Mouse (Mus musculus) G1E (cell line): ENCODE measurements around the gene Pdk3. TPM values are rescaled to one million over a fixed set of nuclear protein-coding genes. Genes with fewer than 3 reads are reported as not detected.

Source experiments
- ATAC-seq: 2 replicates; pipeline ENCODE4 v1.8.0; 2016; ENCODE audit warnings: mild to moderate bottlenecking; ENCODE audit not compliant: insufficient number of reproducible peaks, poor library complexity, low FRiP score, severe bottlenecking; ENCODE audit errors: extremely low read depth
- DNase-seq: peaks from one replicate; pipeline ENCODE4 v3.0.0; 2012; ENCODE audit warnings: low spot score
- H3K27me3 ChIP-seq: 2 replicates; pipeline ENCODE4 v1.6.1; 2012; ENCODE audit warnings: mild to moderate bottlenecking, low read length, inconsistent platforms; ENCODE audit not compliant: insufficient read depth
- H3K36me3 ChIP-seq: replicated peaks from 2 replicates; pipeline ENCODE3; 2012; ENCODE audit warnings: mild to moderate bottlenecking, inconsistent platforms
- H3K4me1 ChIP-seq: 2 replicates; pipeline ENCODE4 v1.6.1; 2012; ENCODE audit warnings: low read depth, low read length, inconsistent platforms, mixed read lengths; ENCODE audit not compliant: insufficient read depth
- H3K4me3 ChIP-seq: 2 replicates; pipeline ENCODE4 v1.5.1; 2012; ENCODE audit warnings: low read depth, mild to moderate bottlenecking, inconsistent platforms, low read length, moderate library complexity, mixed read lengths
- H3K9me3 ChIP-seq: replicated peaks from 2 replicates; pipeline ENCODE4 v1.6.1; 2012; ENCODE audit warnings: inconsistent platforms
- CTCF ChIP-seq: IDR thresholded peaks from 2 replicates; pipeline ENCODE4 v1.5.1; 2012; ENCODE audit warnings: low read depth, low read length, inconsistent platforms, mixed read lengths
- GATA1 ChIP-seq: IDR thresholded peaks from 2 replicates; pipeline ENCODE4 v1.6.1; 2012; ENCODE audit warnings: borderline replicate concordance, low read length, inconsistent platforms, mixed read lengths
- GATA2 ChIP-seq: IDR thresholded peaks from 2 replicates; pipeline ENCODE4 v1.6.1; 2012; ENCODE audit warnings: low read depth, low read length, inconsistent platforms, borderline replicate concordance
- POLR2AphosphoS5 ChIP-seq: IDR thresholded peaks from 2 replicates; pipeline ENCODE4 v1.6.1; 2012; ENCODE audit warnings: low read depth, low read length, inconsistent platforms; ENCODE audit not compliant: insufficient replicate concordance
- TAL1 ChIP-seq: conservative IDR thresholded peaks from 2 replicates; pipeline ENCODE4 v1.6.1; 2012; ENCODE audit warnings: low read depth, low read length, inconsistent platforms, mixed read lengths
- polyA plus RNA-seq: library from polyadenylated mRNA; stranded (reverse); fragments of >175 nt; gene quantifications from 2 replicates; pipeline ENCODE4 v1.2.3, GENCODE M21; 2012
- total RNA-seq, 2 experiments: library from RNA; stranded (forward) in 1 of 2; stranded (reverse) in 1 of 2; fragments of 200-1000 nt in 1 of 2; fragments of >200 nt in 1 of 2; fragmentation: Nextera tagmentation in 1 of 2; gene quantifications; 2 replicates each; pipeline ENCODE4 v1.2.3; 2014 to 2017

Gene Pdk3
- total and polyA plus RNA-seq, 3 experiments, result 22.8 to 106 (median 90.0) TPM

GRCm38 (mm10) chrX:93832337-93832884 lies 410 bp upstream of the Pdk3 start:
- H3K36me3 ChIP-seq, result peaks cover 2% of the 10 kb centered on the region
- no peaks in the 10 kb centered on the region for H3K9me3 ChIP-seq
- DNase-seq, result no peak
- H3K27me3 ChIP-seq, result no peaks in the 10 kb centered on the region
- no peak for ATAC-seq
- peak overlapping the region; percentile 77 for H3K4me3 ChIP-seq
- peaks cover 6% of the 10 kb centered on the region for H3K4me1 ChIP-seq
- no peak for TF ChIP-seq GATA1
- no peak for TF ChIP-seq POLR2AphosphoS5
- no peak for TF ChIP-seq GATA2
- no peak for TF ChIP-seq TAL1
- TF ChIP-seq CTCF, result no peak

GRCm38 (mm10) chrX:93825787-93826186 lies 6.2 kb downstream of the Pdk3 start:
- no peak overlapping the region for H3K4me3 ChIP-seq
- no peaks in the 10 kb centered on the region for H3K27me3 ChIP-seq
- no peaks in the 10 kb centered on the region for H3K9me3 ChIP-seq
- peaks cover 32% of the 10 kb centered on the region for H3K36me3 ChIP-seq
- DNase-seq (no peak), ATAC-seq (no peak)
- TF ChIP-seq GATA1 (no peak), TAL1 (no peak), CTCF (no peak), GATA2 (no peak), POLR2AphosphoS5 (no peak)
- peaks cover 3% of the 10 kb centered on the region; the same call in 1 of the 2 replicates for H3K4me1 ChIP-seq

GRCm38 (mm10) chrX:93808040-93808439 lies 24.0 kb downstream of the Pdk3 start:
- no peak for TF ChIP-seq CTCF
- TF ChIP-seq GATA2, result no peak
- TF ChIP-seq TAL1, result no peak
- no peak for TF ChIP-seq POLR2AphosphoS5
- TF ChIP-seq GATA1, result no peak
- Histone ChIP-seq H3K4me1 (no peaks in the 10 kb centered on the region), H3K36me3 (peaks cover 53% of the 10 kb centered on the region), H3K9me3 (no peaks in the 10 kb centered on the region), H3K4me3 (no peak overlapping the region), H3K27me3 (no peaks in the 10 kb centered on the region)
- DNase-seq, result no peak
- no peak for ATAC-seq

DNA sequence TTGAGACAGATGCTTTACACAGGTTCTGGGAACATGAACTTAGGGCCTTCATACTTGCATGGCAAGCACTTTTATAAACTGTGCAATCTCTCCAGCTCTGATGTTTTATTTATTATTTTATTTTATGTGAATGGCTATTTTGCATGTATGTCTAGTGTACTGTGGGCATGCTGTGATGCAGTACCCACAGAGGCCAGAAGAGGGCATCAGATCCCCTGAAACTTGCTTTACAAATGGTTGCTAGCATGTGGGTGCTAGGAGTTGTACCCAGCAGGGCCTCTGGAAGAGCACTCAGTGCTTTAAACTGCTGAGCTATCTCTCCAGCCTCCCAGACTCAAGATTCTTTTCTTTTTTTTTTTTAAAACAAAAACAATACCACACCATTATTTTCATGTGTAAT lies 38.8 kb downstream of the Pdk3 start:
- Histone ChIP-seq H3K36me3 (peaks cover 31% of the 10 kb centered on the region), H3K4me1 (peaks cover 3% of the 10 kb centered on the region; the same call in 1 of the 2 replicates), H3K9me3 (no peaks in the 10 kb centered on the region), H3K4me3 (no peak overlapping the region), H3K27me3 (no peaks in the 10 kb centered on the region)
- ATAC-seq (no peak), DNase-seq (no peak)
- TF ChIP-seq CTCF (peak; percentile 42), GATA2 (no peak), POLR2AphosphoS5 (no peak)

DNA sequence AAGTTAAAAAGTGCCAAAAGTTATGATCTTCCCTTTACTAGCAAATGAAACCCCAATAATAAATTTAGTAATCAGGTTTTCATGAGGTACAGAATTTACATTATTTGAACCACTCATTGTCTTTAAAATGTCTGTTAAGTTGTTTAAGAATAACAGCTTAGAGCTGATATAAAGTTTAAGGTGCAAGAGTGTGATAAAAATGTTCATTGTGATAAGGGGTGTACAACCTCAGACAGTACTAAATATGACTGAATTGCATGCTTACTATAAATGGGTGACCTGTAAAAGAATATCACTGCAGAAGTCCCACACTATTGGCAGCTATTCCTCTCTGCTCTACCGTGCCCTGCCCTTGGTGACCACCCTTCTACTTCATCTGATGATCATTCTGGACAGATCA lies 42.4 kb downstream of the Pdk3 start:
- H3K27me3 ChIP-seq, result no peaks in the 10 kb centered on the region
- no peaks in the 10 kb centered on the region for H3K9me3 ChIP-seq
- ATAC-seq (no peak), DNase-seq (no peak)
- H3K4me3 ChIP-seq, result no peak overlapping the region
- no peak for TF ChIP-seq GATA1
- no peak for TF ChIP-seq CTCF
- no peak for TF ChIP-seq POLR2AphosphoS5
- TF ChIP-seq GATA2, result no peak
- no peak for TF ChIP-seq TAL1
- H3K36me3 ChIP-seq, result peaks cover 26% of the 10 kb centered on the region
- peaks cover 3% of the 10 kb centered on the region; the same call in 1 of the 2 replicates for H3K4me1 ChIP-seq

- no peaks in the 10 kb centered on the region for H3K27me3 ChIP-seq
- H3K4me3 ChIP-seq, result no peak overlapping the region
- no peaks in the 10 kb centered on the region for H3K9me3 ChIP-seq
- peaks cover 57% of the 10 kb centered on the region for H3K36me3 ChIP-seq
- 0 out of 2 replicates have a peak, but pooled peaks have one; percentile 4 for ATAC-seq
- TF ChIP-seq GATA2, result no peak
- no peak for TF ChIP-seq GATA1
- TF ChIP-seq CTCF, result no peak
- TF ChIP-seq POLR2AphosphoS5, result no peak
- TF ChIP-seq TAL1, result no peak
- no peak for DNase-seq
- no peaks in the 10 kb centered on the region; the same call in 1 of the 2 replicates for H3K4me1 ChIP-seq
Measured at GRCm38 (mm10) chrX:93760770-93761169, 71.2 kb downstream of the Pdk3 start.

DNA sequence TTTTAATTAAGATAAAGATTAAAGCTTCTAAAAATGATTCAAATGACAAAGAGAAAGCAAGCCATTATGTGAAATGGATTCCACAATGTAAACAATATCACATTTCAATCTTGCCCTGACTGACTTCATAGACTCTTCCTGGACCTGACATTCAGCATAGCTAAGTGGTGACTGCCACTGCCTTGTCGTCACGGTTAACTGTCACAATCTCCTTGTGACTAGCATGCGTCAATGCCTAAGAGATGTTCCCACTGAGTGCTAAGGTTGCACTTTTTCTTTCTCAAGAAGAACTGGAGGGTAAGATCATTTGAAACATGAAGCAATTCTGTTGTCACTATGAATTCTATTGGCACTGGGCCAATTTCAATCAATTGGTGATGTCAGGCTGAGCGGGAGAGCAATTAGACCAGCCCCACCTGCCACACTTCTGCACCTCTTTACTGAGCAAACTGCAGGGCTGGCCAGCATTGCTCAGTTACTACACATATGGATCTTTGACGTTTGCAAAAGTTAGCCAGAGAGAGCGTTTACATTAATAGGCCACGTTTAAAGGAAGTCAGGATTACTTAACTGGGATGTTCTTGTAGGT lies 75.0 kb downstream of the Pdk3 start:
- H3K36me3 ChIP-seq, result peaks cover 45% of the 10 kb centered on the region
- H3K4me3 ChIP-seq, result no peak overlapping the region
- no peaks in the 10 kb centered on the region for H3K27me3 ChIP-seq
- H3K4me1 ChIP-seq, result no peaks in the 10 kb centered on the region; the same call in 1 of the 2 replicates
- H3K9me3 ChIP-seq, result no peaks in the 10 kb centered on the region
- DNase-seq (no peak), ATAC-seq (no peak)
- TF ChIP-seq TAL1, result no peak
- no peak for TF ChIP-seq GATA2
- TF ChIP-seq GATA1, result no peak
- no peak for TF ChIP-seq POLR2AphosphoS5
- TF ChIP-seq CTCF, result no peak
